Comparison of ENCODE assay signal across 9 mouse cellular contexts in genomic region chr1:78852408-78853093, GRCm38 (mm10). TPM values are rescaled to one million over a fixed set of nuclear protein-coding genes. Genes with fewer than 3 reads are reported as not detected.
DNase-seq lines count a peak whose midpoint lies in the region; ATAC-seq and TF ChIP-seq lines count a peak whose summit lies in the region.
"Had no signal": no experiment of that assay in that cellular context is flagged by ENCODE, and none has a peak within 500 bp of the region (broad histone marks: within the 10 kb centered on the region; RNA-seq: fewer than 3 reads in every experiment).

No protein-coding gene starts in this region.

- DNase-seq in frontal cortex, postnatal 25 days (ENCODE audit: low spot score in 2 of 2), result no peak
- peak; percentile 19 for DNase-seq in cerebellum, adult 11-12 months
- DNase-seq in forebrain, postnatal 0 days, result peak; percentile 61
- DNase-seq in limb, embryonic 10.5 days (ENCODE audit: low spot score), result peak; percentile 51
- peak; percentile 68 for DNase-seq in retina, embryonic 14.5 days (ENCODE audit: low spot score)
- no peak for DNase-seq in ovary, postnatal 36 days (ENCODE audit: low spot score)

- no peak overlapping the region for H3K4me2 ChIP-seq in forebrain, postnatal 0 days (ENCODE audit: low read depth)

- H3K9me3 ChIP-seq in forebrain, postnatal 0 days (ENCODE audit: low read length), result no peaks in the 10 kb centered on the region
- H3K9me3 ChIP-seq in limb, embryonic 10.5 days (replicated peaks), result no peaks in the 10 kb centered on the region

- ATAC-seq in frontal cortex, adult (ENCODE audit: low TSS enrichment), result peak; percentile 70
- peak; percentile 98 for ATAC-seq in forebrain, postnatal 0 days
- ATAC-seq in monocyte, adult 5-6 weeks (replicated peaks; ENCODE audit: insufficient number of reproducible peaks, low FRiP score, low TSS enrichment, poor library complexity, severe bottlenecking), result no peak

- H3K4me1 ChIP-seq in forebrain, postnatal 0 days (ENCODE audit: insufficient read depth), result 0 out of 2 replicates have a peak, but pooled peaks cover 4% of the 10 kb centered on the region
- H3K4me1 ChIP-seq in limb, embryonic 10.5 days, result peaks cover 11% of the 10 kb centered on the region

- WGBS in forebrain, postnatal 0 days, result 32% methylated on average over 17 of the region's 17 CpGs
- WGBS in limb, embryonic 10.5 days, result 48% methylated on average over 17 of the region's 17 CpGs

- H3K27me3 ChIP-seq in forebrain, postnatal 0 days (ENCODE audit: insufficient read depth, low read length), result no peaks in the 10 kb centered on the region
- H3K27me3 ChIP-seq in limb, embryonic 10.5 days (ENCODE audit: low read depth, poor library complexity, severe bottlenecking), result no peaks in the 10 kb centered on the region

- no peak overlapping the region for H3K9ac ChIP-seq in forebrain, postnatal 0 days

- H3K36me3 ChIP-seq in forebrain, postnatal 0 days (ENCODE audit: insufficient read depth), result no peaks in the 10 kb centered on the region
- no peaks in the 10 kb centered on the region for H3K36me3 ChIP-seq in limb, embryonic 10.5 days

- no peak overlapping the region for H3K4me3 ChIP-seq in forebrain, postnatal 0 days (ENCODE audit: low read depth, low read length)
- no peak overlapping the region for H3K4me3 ChIP-seq in limb, embryonic 10.5 days

- H3K27ac ChIP-seq in forebrain, postnatal 0 days (ENCODE audit: low read depth, low read length), result no peak overlapping the region; the same call in 1 of the 2 replicates
- H3K27ac ChIP-seq in limb, embryonic 10.5 days, result peak overlapping the region; percentile 62

- no peak for TF ChIP-seq CTCF in forebrain, postnatal 0 days (IDR thresholded peaks at IDR 0.05; ENCODE audit: low read depth)

RNA-seq across cellular contexts. Expression of gene Kcne4, which starts 36.0 kb away (rescaled TPM):
- 0.77 and 2.0 TPM in 2 replicates for total RNA-seq in forebrain, postnatal 0 days (2014; rRNA removed)
- 1.9 and 3.0 TPM in 2 replicates for polyA plus RNA-seq in forebrain, postnatal 0 days (2015; fragmentation: Nextera tagmentation; extraction: Ambion mirVana)
- polyA plus RNA-seq in limb, embryonic 10.5 days (2016; fragmentation: Nextera tagmentation; extraction: Ambion mirVana), result 0.16 and 0.90 TPM in 2 replicates
- total RNA-seq in monocyte, adult 5-6 weeks (2017), result 0.43 TPM in 1 of 3 replicates, not detected in the others
- total RNA-seq: neutrophil, adult 5-6 weeks had no signal

Comparison
In these comparisons a context has a peak if more than half of its experiments do, and no peak if none do; other contexts are left out.
1. DNase-seq: peak in cerebellum, adult 11-12 months (single experiment), forebrain, postnatal 0 days (single experiment), limb, embryonic 10.5 days (single experiment) and retina, embryonic 14.5 days (single experiment); none in frontal cortex, postnatal 25 days (0 of 2) and ovary, postnatal 36 days (single experiment).